Mouse (Mus musculus) limb, embryonic 12.5 days (tissue): ENCODE data around the gene Pdgfc. TPM values are rescaled to one million over a fixed set of nuclear protein-coding genes. Genes with fewer than 3 reads are reported as not detected.

Experiments used
- ATAC-seq: fragments of 200-750 bp; cut with Nextera tagmentation; 2 replicates; pipeline ENCODE4 v1.8.0; 2017; ENCODE audit warnings: low read depth, moderate TSS enrichment; ENCODE audit not compliant: insufficient number of reproducible peaks, insufficient read depth, low FRiP score, low TSS enrichment
- H3K27ac ChIP-seq: fragments of 300-500 bp; sonication (generic); 2 replicates; pipeline ENCODE4 v1.5.1; 2016; ENCODE audit warnings: mild to moderate bottlenecking, moderate library complexity
- H3K27me3 ChIP-seq: fragments of 300-500 bp; sonication (generic); 2 replicates; pipeline ENCODE4 v1.6.1; 2016; ENCODE audit warnings: mild to moderate bottlenecking, moderate library complexity
- H3K36me3 ChIP-seq: fragments of 300-500 bp; sonication (generic); 2 replicates; pipeline ENCODE4 v1.6.1; 2016; ENCODE audit warnings: mild to moderate bottlenecking, moderate library complexity
- H3K4me1 ChIP-seq: fragments of 300-500 bp; sonication (generic); replicated peaks from 2 replicates; pipeline ENCODE4 v1.6.1; 2016
- H3K4me2 ChIP-seq: fragments of 300-500 bp; sonication (generic); 2 replicates; pipeline ENCODE4 v1.6.1; 2016; ENCODE audit warnings: mild to moderate bottlenecking, moderate library complexity
- H3K4me3 ChIP-seq: fragments of 300-500 bp; sonication (generic); replicated peaks from 2 replicates; pipeline ENCODE4 v1.5.1; 2016; ENCODE audit warnings: mild to moderate bottlenecking
- H3K9ac ChIP-seq: fragments of 300-500 bp; sonication (generic); replicated peaks from 2 replicates; pipeline ENCODE4 v1.6.1; 2016; ENCODE audit warnings: mild to moderate bottlenecking, moderate library complexity
- H3K9me3 ChIP-seq: fragments of 300-500 bp; sonication (generic); 2 replicates; pipeline ENCODE4 v1.6.1; 2016; ENCODE audit warnings: mild to moderate bottlenecking, moderate library complexity
- WGBS: fragments of 180-500 bp; shearing (Covaris S2); methylation state at CpG from one replicate; pipeline ENCODE4 v1.1.7; 2016; 5-methylcytosine and 5-hydroxymethylcytosine counted together
- polyA plus RNA-seq: library from polyadenylated mRNA; unstranded; fragments of >200 nt; fragmentation: Nextera tagmentation; extraction: Ambion mirVana; gene quantifications from 2 replicates; pipeline ENCODE4 v1.2.1, GENCODE M21; 2016

The Pdgfc gene
- polyA plus RNA-seq, 1 experiment from 2014 or later, result 59.2 TPM

DNA sequence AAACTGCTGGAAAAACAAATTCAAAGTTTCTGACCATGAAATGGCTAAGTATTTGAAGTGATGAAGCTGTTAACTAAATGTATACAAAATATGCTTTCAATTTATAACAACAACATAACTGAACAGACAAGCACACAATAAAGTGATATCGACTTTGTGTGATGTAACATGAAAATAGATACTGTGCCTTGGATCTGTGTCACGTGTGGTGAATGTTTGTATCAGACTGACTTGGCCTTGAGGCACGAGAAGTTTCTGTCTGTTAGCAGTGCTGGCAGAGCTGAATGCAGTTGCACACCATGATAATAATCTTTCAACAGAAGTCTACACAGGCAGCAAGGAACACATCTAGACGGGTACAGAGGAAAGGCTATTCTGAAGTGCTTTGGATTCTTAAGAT is 6.9 kb upstream of the Pdgfc start:
- H3K27ac ChIP-seq, result no peak overlapping the region
- peaks cover 11% of the 10 kb centered on the region for H3K4me1 ChIP-seq
- H3K27me3 ChIP-seq, result no peaks in the 10 kb centered on the region
- no peaks in the 10 kb centered on the region for H3K36me3 ChIP-seq
- WGBS, result 79% methylated on average over 4 of the region's 4 CpGs
- H3K4me3 ChIP-seq, result no peak overlapping the region
- no peak overlapping the region for H3K9ac ChIP-seq
- no peak overlapping the region for H3K4me2 ChIP-seq
- ATAC-seq, result no peak
- H3K9me3 ChIP-seq, result no peaks in the 10 kb centered on the region

DNA sequence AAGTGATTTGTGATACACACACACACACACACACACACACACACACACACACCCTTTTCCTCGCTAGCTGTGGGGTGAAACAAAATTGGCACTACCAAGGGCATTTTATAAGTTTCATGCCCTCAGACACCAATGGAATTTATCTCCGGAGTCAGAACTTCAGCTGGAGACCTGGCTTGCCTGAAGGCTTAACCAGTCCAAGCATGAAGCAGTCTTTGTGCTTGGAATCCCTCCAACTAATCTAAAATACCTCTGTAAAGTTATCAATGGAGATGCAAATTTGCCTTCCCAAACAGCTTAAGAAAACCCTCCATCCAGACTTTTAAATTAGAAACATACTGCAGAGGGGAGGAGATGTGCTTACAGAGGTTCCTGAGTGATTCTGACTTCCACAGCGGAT is 6.3 kb upstream of the Pdgfc start:
- no peak for ATAC-seq

GRCm38 (mm10) chr3:81030311-81030710 is 5.9 kb upstream of the Pdgfc start:
- peaks cover 21% of the 10 kb centered on the region for H3K4me1 ChIP-seq

More for the DNA sequence above, 6.3 kb upstream of the Pdgfc start:
- H3K4me1 ChIP-seq, result peaks cover 17% of the 10 kb centered on the region
- no peak overlapping the region for H3K9ac ChIP-seq
- H3K4me2 ChIP-seq, result no peak overlapping the region
- H3K27me3 ChIP-seq, result no peaks in the 10 kb centered on the region
- H3K4me3 ChIP-seq, result no peak overlapping the region
- H3K36me3 ChIP-seq, result no peaks in the 10 kb centered on the region
- no peaks in the 10 kb centered on the region for H3K9me3 ChIP-seq
- 67% methylated on average over 3 of the region's 3 CpGs for WGBS
- H3K27ac ChIP-seq, result no peak overlapping the region

DNA sequence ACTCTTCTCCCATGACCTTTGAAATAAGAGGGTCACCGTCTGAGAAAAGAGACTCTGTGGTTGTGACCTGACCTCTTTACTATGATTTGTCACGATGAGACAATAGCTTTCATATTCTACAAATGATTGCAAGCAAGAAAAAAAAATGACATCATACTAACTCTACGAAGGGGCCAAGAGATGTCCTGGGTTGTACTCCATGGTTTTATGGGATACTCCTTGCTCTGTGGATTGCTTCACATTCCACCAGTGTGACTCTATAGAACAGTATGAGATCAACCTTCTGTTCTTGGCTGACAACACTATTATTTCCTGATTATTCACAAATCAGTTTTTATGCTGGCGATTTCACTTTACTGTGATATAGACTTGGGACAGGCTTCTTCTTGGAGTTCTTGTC is 4.2 kb upstream of the Pdgfc start:
- H3K27me3 ChIP-seq, result no peaks in the 10 kb centered on the region

More at GRCm38 (mm10) chr3:81030311-81030710, 5.9 kb upstream of the Pdgfc start:
- Histone ChIP-seq H3K27ac (no peak overlapping the region), H3K9me3 (no peaks in the 10 kb centered on the region), H3K27me3 (no peaks in the 10 kb centered on the region), H3K9ac (no peak overlapping the region), H3K36me3 (no peaks in the 10 kb centered on the region), H3K4me3 (no peak overlapping the region), H3K4me2 (no peak overlapping the region)
- ATAC-seq, result no peak
- WGBS, result 64% methylated on average over 2 of the region's 2 CpGs

DNA sequence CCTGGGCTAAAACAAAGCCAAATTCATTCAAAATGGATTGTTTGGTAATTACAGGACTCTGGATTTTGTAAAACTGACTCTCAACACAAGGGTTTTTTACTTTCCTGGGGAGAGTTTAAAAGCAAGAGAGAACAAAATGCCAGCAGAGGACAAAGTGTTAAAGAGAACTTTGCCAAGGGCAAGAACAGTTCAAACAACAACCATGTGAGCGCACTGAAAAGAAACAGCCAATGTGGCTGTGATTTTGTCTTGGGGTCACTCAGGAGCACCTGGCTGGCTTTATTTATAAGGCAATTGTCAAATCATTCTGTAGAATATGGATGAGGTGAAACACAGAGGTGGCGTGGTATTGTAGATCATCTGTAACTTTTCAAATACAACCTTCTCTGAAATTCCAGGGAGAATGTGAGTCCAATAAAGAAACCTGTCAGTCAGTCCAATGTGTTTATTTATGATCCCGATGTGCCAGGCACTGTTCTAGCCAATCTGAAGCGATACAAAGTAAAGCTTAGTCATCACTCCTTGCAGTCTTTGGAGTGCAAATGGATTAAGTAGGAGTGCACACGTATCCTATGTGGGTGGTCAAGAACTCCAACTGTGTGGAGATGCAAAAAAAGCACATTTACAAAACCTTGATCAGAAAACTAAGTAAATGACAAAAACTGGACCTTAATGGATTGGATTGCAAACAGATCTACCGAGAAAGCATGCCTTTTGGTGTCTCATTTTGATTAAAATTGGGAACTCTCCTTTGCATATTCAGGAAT is 1.7 kb upstream of the Pdgfc start:
- H3K4me2 ChIP-seq, result no peak overlapping the region
- no peaks in the 10 kb centered on the region for H3K36me3 ChIP-seq
- no peak for ATAC-seq
- H3K9ac ChIP-seq, result no peak overlapping the region
- 37% methylated on average over 6 of the region's 6 CpGs for WGBS
- H3K27me3 ChIP-seq, result no peaks in the 10 kb centered on the region
- H3K27ac ChIP-seq, result no peak overlapping the region
- peaks cover 29% of the 10 kb centered on the region for H3K4me1 ChIP-seq
- no peaks in the 10 kb centered on the region for H3K9me3 ChIP-seq
- no peak overlapping the region for H3K4me3 ChIP-seq

More for the DNA sequence above, 4.2 kb upstream of the Pdgfc start:
- no peaks in the 10 kb centered on the region for H3K9me3 ChIP-seq
- H3K36me3 ChIP-seq, result no peaks in the 10 kb centered on the region
- H3K4me2 ChIP-seq, result no peak overlapping the region
- H3K4me1 ChIP-seq, result peaks cover 26% of the 10 kb centered on the region
- WGBS, result 90% methylated on average over 4 of the region's 4 CpGs
- no peak for ATAC-seq
- H3K27ac ChIP-seq, result no peak overlapping the region
- no peak overlapping the region for H3K9ac ChIP-seq
- H3K4me3 ChIP-seq, result no peak overlapping the region

- no peaks in the 10 kb centered on the region for H3K9me3 ChIP-seq
- under 1% methylated on average over 50 of the region's 68 CpGs for WGBS
- peaks cover 46% of the 10 kb centered on the region for H3K4me1 ChIP-seq
- H3K27me3 ChIP-seq, result no peaks in the 10 kb centered on the region
- no peaks in the 10 kb centered on the region for H3K36me3 ChIP-seq
- peak overlapping the region; percentile 96 for H3K27ac ChIP-seq
- H3K4me3 ChIP-seq, result peak overlapping the region; percentile 72
- peak; percentile 89 for ATAC-seq
- peak overlapping the region; percentile 67 for H3K4me2 ChIP-seq
- H3K9ac ChIP-seq, result peak overlapping the region; percentile 86
Measured at GRCm38 (mm10) chr3:81036554-81037311, 517 bp downstream of the Pdgfc start.

DNA sequence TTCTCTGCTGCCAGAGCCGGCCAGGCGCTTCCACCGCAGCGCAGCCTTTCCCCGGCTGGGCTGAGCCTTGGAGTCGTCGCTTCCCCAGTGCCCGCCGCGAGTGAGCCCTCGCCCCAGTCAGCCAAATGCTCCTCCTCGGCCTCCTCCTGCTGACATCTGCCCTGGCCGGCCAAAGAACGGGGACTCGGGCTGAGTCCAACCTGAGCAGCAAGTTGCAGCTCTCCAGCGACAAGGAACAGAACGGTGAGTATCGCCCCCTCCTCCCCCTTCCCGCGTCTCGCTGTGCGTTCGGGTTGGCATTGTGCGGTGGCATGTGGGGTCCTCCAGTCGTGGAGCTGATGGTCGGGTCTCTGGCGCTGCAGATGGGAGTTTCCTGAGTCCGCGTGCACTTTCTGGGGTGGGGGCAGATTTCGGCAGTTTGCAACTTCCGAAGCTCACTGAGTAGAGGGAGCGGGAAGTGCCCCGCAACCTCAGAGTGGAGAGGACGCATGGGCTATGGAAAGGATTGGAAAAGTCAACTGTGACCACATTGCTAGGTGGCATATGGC is 1.2 kb downstream of the Pdgfc start:
- peak overlapping the region; percentile 86 for H3K9ac ChIP-seq
- no peaks in the 10 kb centered on the region for H3K36me3 ChIP-seq
- no peaks in the 10 kb centered on the region for H3K27me3 ChIP-seq
- H3K4me1 ChIP-seq, result peaks cover 46% of the 10 kb centered on the region
- H3K4me2 ChIP-seq, result peak overlapping the region; percentile 67
- 0% methylated on average over 34 of the region's 34 CpGs for WGBS
- H3K27ac ChIP-seq, result peak overlapping the region; percentile 96
- peak overlapping the region; percentile 72 for H3K4me3 ChIP-seq
- no peaks in the 10 kb centered on the region for H3K9me3 ChIP-seq
- ATAC-seq, result peak; percentile 33

- 13% methylated on average over 2 of the region's 2 CpGs for WGBS
- H3K4me1 ChIP-seq, result peaks cover 47% of the 10 kb centered on the region
- H3K9ac ChIP-seq, result peak overlapping the region; percentile 35; the same call in 1 of the 2 replicates
- H3K9me3 ChIP-seq, result no peaks in the 10 kb centered on the region
- H3K36me3 ChIP-seq, result no peaks in the 10 kb centered on the region
- no peak for ATAC-seq
- H3K4me3 ChIP-seq, result peak overlapping the region; percentile 72
- peak overlapping the region; percentile 67 for H3K4me2 ChIP-seq
- peak overlapping the region; percentile 62 for H3K27ac ChIP-seq
- H3K27me3 ChIP-seq, result no peaks in the 10 kb centered on the region
Measured at GRCm38 (mm10) chr3:81039131-81039653, 3.0 kb downstream of the Pdgfc start.

DNA sequence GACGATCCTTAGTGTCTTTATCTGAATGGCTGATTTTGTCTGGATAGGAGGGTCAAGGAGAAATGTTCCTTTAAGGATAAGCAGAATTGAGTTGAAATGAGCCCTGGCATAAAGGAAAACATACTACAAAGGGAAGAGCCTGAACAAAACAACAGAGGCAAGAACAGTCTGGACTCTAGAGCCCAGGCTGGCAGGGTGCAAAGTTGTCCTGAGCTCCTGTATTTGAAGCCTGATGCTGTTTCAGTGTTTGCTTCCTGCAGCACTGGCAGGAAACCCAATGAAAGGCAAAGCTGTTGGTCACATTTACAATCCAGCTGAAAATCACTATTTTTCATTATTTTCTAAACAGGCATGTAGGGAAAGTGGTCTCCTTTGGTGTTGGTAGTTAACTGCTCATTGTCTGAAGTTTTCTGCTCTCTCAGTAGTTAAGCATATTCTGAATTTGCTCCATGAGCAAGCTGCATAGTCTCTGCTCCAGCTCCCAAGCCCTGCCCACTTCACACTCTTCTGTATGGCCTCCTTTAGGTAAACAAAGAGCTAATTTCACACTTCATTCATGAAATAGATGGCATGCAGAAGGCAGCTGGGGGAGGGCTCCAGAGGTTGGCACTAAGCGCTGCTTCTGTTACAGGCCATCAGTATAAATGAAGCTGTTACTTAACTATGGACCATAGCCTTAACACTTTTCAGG is 8.6 kb downstream of the Pdgfc start:
- 64% methylated on average over 2 of the region's 2 CpGs for WGBS
- 0 out of 2 replicates have a peak, but pooled peaks have one; percentile 8 for ATAC-seq
- peaks cover 56% of the 10 kb centered on the region for H3K4me1 ChIP-seq
- H3K9me3 ChIP-seq, result no peaks in the 10 kb centered on the region
- no peak overlapping the region for H3K9ac ChIP-seq
- peak overlapping the region; percentile 17; the same call in 1 of the 2 replicates for H3K27ac ChIP-seq
- peak overlapping the region; percentile 23; the same call in 1 of the 2 replicates for H3K4me2 ChIP-seq
- no peaks in the 10 kb centered on the region for H3K36me3 ChIP-seq
- no peaks in the 10 kb centered on the region for H3K27me3 ChIP-seq
- no peak overlapping the region for H3K4me3 ChIP-seq

- ATAC-seq, result no peak
- H3K27ac ChIP-seq, result no peak overlapping the region
- H3K4me2 ChIP-seq, result no peak overlapping the region
- no peak overlapping the region for H3K9ac ChIP-seq
- WGBS, result 46% methylated on average over 5 of the region's 5 CpGs
- H3K4me3 ChIP-seq, result no peak overlapping the region
- no peaks in the 10 kb centered on the region for H3K27me3 ChIP-seq
- peaks cover 49% of the 10 kb centered on the region for H3K4me1 ChIP-seq
- no peaks in the 10 kb centered on the region for H3K36me3 ChIP-seq
- no peaks in the 10 kb centered on the region for H3K9me3 ChIP-seq
Measured at GRCm38 (mm10) chr3:81045344-81046050, 9.3 kb downstream of the Pdgfc start.
